Mouse (Mus musculus) lung, postnatal 0 days (tissue): ENCODE measurements around the gene Rptor. TPM values are rescaled to one million over a fixed set of nuclear protein-coding genes. Genes with fewer than 3 reads are reported as not detected.

Source experiments
- ATAC-seq: fragments of 200-750 bp; cut with Nextera tagmentation; 2 replicates; pipeline ENCODE4 v1.8.0; 2017; ENCODE audit warnings: moderate library complexity
- DNase-seq: peaks from one replicate; pipeline ENCODE4 v3.0.0-alpha.2; 2016; ENCODE audit warnings: low spot score
- H3K27ac ChIP-seq: fragments of 300-500 bp; sonication (generic); 2 replicates; pipeline ENCODE4 v1.5.1; 2014; ENCODE audit warnings: antibody characterized with exemption, mild to moderate bottlenecking, low read length, mixed read lengths
- H3K27me3 ChIP-seq: fragments of 300-500 bp; sonication (generic); replicated peaks from 2 replicates; pipeline ENCODE4 v1.6.1; 2014; ENCODE audit warnings: low read length, mixed read lengths; ENCODE audit not compliant: insufficient read depth
- H3K36me3 ChIP-seq: fragments of 300-500 bp; sonication (generic); 2 replicates; pipeline ENCODE4 v1.6.1; 2014; ENCODE audit warnings: low read length, mixed read lengths; ENCODE audit not compliant: insufficient read depth
- H3K4me1 ChIP-seq: fragments of 300-500 bp; sonication (generic); 2 replicates; pipeline ENCODE4 v1.6.1; 2014; ENCODE audit warnings: antibody characterized with exemption, low read depth, low read length, mixed read lengths; ENCODE audit not compliant: insufficient read depth
- H3K4me2 ChIP-seq: fragments of 300-500 bp; sonication (generic); replicated peaks from 2 replicates; pipeline ENCODE4 v1.6.1; 2014; ENCODE audit warnings: low read depth, mild to moderate bottlenecking, low read length, moderate library complexity, mixed read lengths
- H3K4me3 ChIP-seq: fragments of 300-500 bp; sonication (generic); 2 replicates; pipeline ENCODE4 v1.5.1; 2014; ENCODE audit warnings: low read depth, low read length
- H3K9ac ChIP-seq: fragments of 300-500 bp; sonication (generic); replicated peaks from 2 replicates; pipeline ENCODE4 v1.6.1; 2014; ENCODE audit warnings: low read depth, mild to moderate bottlenecking
- H3K9me3 ChIP-seq: fragments of 300-500 bp; sonication (generic); 2 replicates; pipeline ENCODE4 v1.6.1; 2016; ENCODE audit warnings: low read length, mixed read lengths
- CTCF ChIP-seq: IDR thresholded peaks from 2 replicates; pipeline ENCODE4 v1.5.1; 2016; ENCODE audit warnings: antibody characterized with exemption, mild to moderate bottlenecking
- EP300 ChIP-seq: IDR thresholded peaks from 2 replicates; pipeline ENCODE4 v1.6.1; 2016; ENCODE audit warnings: antibody characterized with exemption, mild to moderate bottlenecking, control low read depth
- WGBS: fragments of 180-500 bp; shearing (Covaris S2); extraction: QIAGEN DNeasy Blood & Tissue Kit; methylation state at CpG from one replicate; pipeline ENCODE4 v1.1.7; 2014; 5-methylcytosine and 5-hydroxymethylcytosine counted together
- polyA plus RNA-seq: library from polyadenylated mRNA; unstranded; fragments of >200 nt; fragmentation: Nextera tagmentation; extraction: Ambion mirVana; gene quantifications from 2 replicates; pipeline ENCODE4 v1.2.1, GENCODE M21; 2015

Gene Rptor
- polyA plus RNA-seq, 1 experiment from 2014 or later, result 5.3 TPM

- Histone ChIP-seq H3K9ac (no peak overlapping the region), H3K36me3 (no peaks in the 10 kb centered on the region), H3K4me3 (no peak overlapping the region), H3K9me3 (no peaks in the 10 kb centered on the region), H3K4me1 (no peaks in the 10 kb centered on the region), H3K27me3 (no peaks in the 10 kb centered on the region), H3K4me2 (no peak overlapping the region), H3K27ac (no peak overlapping the region)
- TF ChIP-seq EP300 (no peak), CTCF (no peak)
- DNase-seq (no peak), ATAC-seq (no peak)
- WGBS, result 85% methylated on average over 1 of the region's 1 CpGs
Observed at GRCm38 (mm10) chr11:119741401-119741800, 138.7 kb downstream of the Rptor start.

- Histone ChIP-seq H3K27me3 (no peaks in the 10 kb centered on the region), H3K9ac (no peak overlapping the region), H3K9me3 (no peaks in the 10 kb centered on the region), H3K4me2 (no peak overlapping the region), H3K27ac (no peak overlapping the region), H3K4me3 (no peak overlapping the region), H3K36me3 (no peaks in the 10 kb centered on the region), H3K4me1 (no peaks in the 10 kb centered on the region)
- no peak for DNase-seq
- no peak for ATAC-seq
- TF ChIP-seq EP300 (no peak), CTCF (no peak)
- 79% methylated on average over 4 of the region's 4 CpGs for WGBS
Observed at GRCm38 (mm10) chr11:119744436-119744835, 141.7 kb downstream of the Rptor start.

- Histone ChIP-seq H3K27me3 (no peaks in the 10 kb centered on the region), H3K9me3 (no peaks in the 10 kb centered on the region), H3K4me1 (no peaks in the 10 kb centered on the region), H3K4me2 (no peak overlapping the region), H3K36me3 (no peaks in the 10 kb centered on the region), H3K27ac (no peak overlapping the region), H3K9ac (no peak overlapping the region), H3K4me3 (no peak overlapping the region)
- 89% methylated on average over 7 of the region's 7 CpGs for WGBS
- TF ChIP-seq CTCF (no peak), EP300 (no peak)
- DNase-seq (no peak), ATAC-seq (no peak)
Observed at GRCm38 (mm10) chr11:119745333-119745732, 142.6 kb downstream of the Rptor start.

- H3K4me1 ChIP-seq, result no peaks in the 10 kb centered on the region
- no peaks in the 10 kb centered on the region for H3K9me3 ChIP-seq
- DNase-seq, result no peak
- no peak overlapping the region for H3K27ac ChIP-seq
- no peaks in the 10 kb centered on the region; the same call in 1 of the 2 replicates for H3K36me3 ChIP-seq
- ATAC-seq, result no peak
- H3K9ac ChIP-seq, result no peak overlapping the region
- no peak for TF ChIP-seq CTCF
- TF ChIP-seq EP300, result no peak
- H3K4me3 ChIP-seq, result no peak overlapping the region
- 74% methylated on average over 6 of the region's 6 CpGs for WGBS
- no peak overlapping the region for H3K4me2 ChIP-seq
- no peaks in the 10 kb centered on the region for H3K27me3 ChIP-seq
Observed at GRCm38 (mm10) chr11:119754459-119754858, 151.8 kb downstream of the Rptor start.

GRCm38 (mm10) chr11:119758214-119758613 is 155.5 kb downstream of the Rptor start:
- Histone ChIP-seq H3K9me3 (no peaks in the 10 kb centered on the region), H3K27ac (no peak overlapping the region), H3K9ac (no peak overlapping the region), H3K4me1 (no peaks in the 10 kb centered on the region), H3K36me3 (no peaks in the 10 kb centered on the region; the same call in 1 of the 2 replicates), H3K27me3 (no peaks in the 10 kb centered on the region), H3K4me2 (no peak overlapping the region), H3K4me3 (no peak overlapping the region)
- WGBS, result 94% methylated on average over 5 of the region's 5 CpGs
- TF ChIP-seq EP300, result no peak
- no peak for TF ChIP-seq CTCF
- DNase-seq (no peak), ATAC-seq (no peak)

GRCm38 (mm10) chr11:119758705-119759327 is 156.1 kb downstream of the Rptor start:
- no peak for DNase-seq
- Histone ChIP-seq H3K4me3 (no peak overlapping the region), H3K9ac (no peak overlapping the region), H3K9me3 (no peaks in the 10 kb centered on the region), H3K27me3 (no peaks in the 10 kb centered on the region), H3K4me1 (no peaks in the 10 kb centered on the region), H3K36me3 (no peaks in the 10 kb centered on the region; the same call in 1 of the 2 replicates), H3K27ac (no peak overlapping the region), H3K4me2 (no peak overlapping the region)
- ATAC-seq, result no peak
- 79% methylated on average over 7 of the region's 7 CpGs for WGBS
- TF ChIP-seq EP300, result no peak
- TF ChIP-seq CTCF, result no peak
